Mouse (Mus musculus) small intestine, adult 2 months (tissue): ENCODE measurements around the gene Postn.

ENCODE experiments used
- CTCF ChIP-seq: fragments of 200-500 bp; IDR thresholded peaks from 2 replicates; pipeline ENCODE4 v1.5.1; 2012; ENCODE audit warnings: low read depth, mild to moderate bottlenecking, control low read depth, inconsistent platforms, low read length, moderate library complexity, mixed read lengths; ENCODE audit not compliant: insufficient replicate concordance, insufficient read length; ENCODE audit errors: extremely low read depth
- POLR2A ChIP-seq: fragments of 200-500 bp; IDR thresholded peaks from 2 replicates; pipeline ENCODE4 v1.6.1; 2012; ENCODE audit warnings: low read depth, mild to moderate bottlenecking, control low read depth, inconsistent platforms, low read length, moderate library complexity

- TF ChIP-seq CTCF (no peak), POLR2A (no peak)
Observed at GRCm38 (mm10) chr3:54399911-54400310, 39.0 kb downstream of the Postn start.
